In genomic region chr12:91667741-91668140, GRCm38 (mm10) we compare ENCODE assay signal across 14 mouse cellular contexts.
DNase-seq lines count a peak whose midpoint lies in the region; ATAC-seq and TF ChIP-seq lines count a peak whose summit lies in the region.
"Had no signal": no experiment of that assay in that cellular context is flagged by ENCODE, and none has a peak within 500 bp of the region (broad histone marks: within the 10 kb centered on the region; RNA-seq: fewer than 3 reads in every experiment).

No protein-coding gene starts in this region.

- peak overlapping the region; percentile 52; the same call in 1 of the 2 replicates for H3K27ac ChIP-seq in heart, postnatal 0 days (ENCODE audit: low read depth)
- no peak overlapping the region for H3K27ac ChIP-seq in heart, embryonic 10.5 days
- no peak overlapping the region for H3K27ac ChIP-seq in testis, adult 2 months (ENCODE audit: control insufficient read depth, insufficient read depth, low read depth, low read length)
- H3K27ac ChIP-seq in intestine, embryonic 14.5 days (ENCODE audit: low read depth) = peak overlapping the region; percentile 35; the same call in 1 of the 2 replicates
- H3K27ac ChIP-seq in stomach, embryonic 16.5 days (ENCODE audit: low read length) = peak overlapping the region; percentile 88
- H3K27ac ChIP-seq: hindbrain, embryonic 10.5 days; kidney, embryonic 15.5 days had no signal

- 27% methylated on average over 7 of the region's 7 CpGs for WGBS in heart, postnatal 0 days
- 66% methylated on average over 7 of the region's 7 CpGs for WGBS in heart, embryonic 10.5 days
- 69% methylated on average over 7 of the region's 7 CpGs for WGBS in intestine, embryonic 14.5 days
- 57% methylated on average over 7 of the region's 7 CpGs for WGBS in stomach, embryonic 16.5 days

- TF ChIP-seq CTCF in heart, postnatal 0 days (IDR thresholded peaks at IDR 0.05; ENCODE audit: low read depth) = no peak
- TF ChIP-seq CTCF in testis, adult 2 months (IDR thresholded peaks at IDR 0.05; ENCODE audit: control insufficient read depth, insufficient read depth, insufficient replicate concordance, low read depth, low read length) = no peak

- no peaks in the 10 kb centered on the region for H3K27me3 ChIP-seq in heart, postnatal 0 days (ENCODE audit: control insufficient read depth, insufficient read depth, low read length)
- no peaks in the 10 kb centered on the region for H3K27me3 ChIP-seq in heart, embryonic 10.5 days (ENCODE audit: insufficient read depth, poor library complexity, severe bottlenecking)
- no peaks in the 10 kb centered on the region for H3K27me3 ChIP-seq in testis, adult 2 months (ENCODE audit: control insufficient read depth, insufficient read depth, low read length)
- no peaks in the 10 kb centered on the region for H3K27me3 ChIP-seq in intestine, embryonic 14.5 days (replicated peaks; ENCODE audit: control insufficient read depth, insufficient read depth, low read length)
- H3K27me3 ChIP-seq in stomach, embryonic 16.5 days (ENCODE audit: control insufficient read depth, insufficient read depth, low read length) = no peaks in the 10 kb centered on the region
- H3K27me3 ChIP-seq: kidney, embryonic 15.5 days had no signal

- no peak for TF ChIP-seq EP300 in heart, postnatal 0 days (IDR thresholded peaks at IDR 0.05; ENCODE audit: low read depth)

- H3K4me1 ChIP-seq in heart, postnatal 0 days (ENCODE audit: control insufficient read depth, insufficient read depth) = peaks cover 16% of the 10 kb centered on the region
- peaks cover 17% of the 10 kb centered on the region; the same call in 1 of the 2 replicates for H3K4me1 ChIP-seq in heart, embryonic 10.5 days
- no peaks in the 10 kb centered on the region; the same call in 1 of the 2 replicates for H3K4me1 ChIP-seq in testis, adult 2 months (ENCODE audit: control insufficient read depth, insufficient read depth, low read length)
- H3K4me1 ChIP-seq in intestine, embryonic 14.5 days (replicated peaks; ENCODE audit: control insufficient read depth, insufficient read depth, low read length) = no peaks in the 10 kb centered on the region; the same call in 1 of the 2 replicates
- H3K4me1 ChIP-seq in stomach, embryonic 16.5 days (ENCODE audit: control insufficient read depth, insufficient read depth, low read length) = peaks cover 18% of the 10 kb centered on the region; the same call in 1 of the 2 replicates

- H3K36me3 ChIP-seq in heart, postnatal 0 days (replicated peaks; ENCODE audit: control insufficient read depth, insufficient read depth, low read length) = no peaks in the 10 kb centered on the region
- H3K36me3 ChIP-seq in heart, embryonic 10.5 days = no peaks in the 10 kb centered on the region
- H3K36me3 ChIP-seq in testis, adult 2 months (ENCODE audit: control insufficient read depth, insufficient read depth, low read length) = no peaks in the 10 kb centered on the region
- no peaks in the 10 kb centered on the region for H3K36me3 ChIP-seq in intestine, embryonic 14.5 days (ENCODE audit: control insufficient read depth, insufficient read depth, low read length)
- no peaks in the 10 kb centered on the region for H3K36me3 ChIP-seq in stomach, embryonic 16.5 days (ENCODE audit: control insufficient read depth, insufficient read depth, low read length)
- H3K36me3 ChIP-seq: hindbrain, embryonic 10.5 days; kidney, embryonic 15.5 days had no signal

- TF ChIP-seq POLR2A in testis, adult 2 months (IDR thresholded peaks at IDR 0.05; ENCODE audit: control insufficient read depth, low read depth, low read length) = no peak

- no peak for DNase-seq in heart, postnatal 0 days (ENCODE audit: low spot score)
- DNase-seq in heart, embryonic 10.5 days (ENCODE audit: low spot score) = no peak
- DNase-seq in testis, postnatal 14 days (ENCODE audit: low spot score) = no peak
- no peak for DNase-seq in intestine, embryonic 14.5 days (ENCODE audit: low spot score)
- no peak for DNase-seq in ovary, postnatal 10 days (ENCODE audit: low spot score)
- DNase-seq: adrenal gland, postnatal 14 days; cerebellum, postnatal 14 days; midbrain, embryonic 14.5 days; spleen, adult 18-20 months had no signal

- no peak overlapping the region for H3K4me2 ChIP-seq in heart, postnatal 0 days (ENCODE audit: low read depth, low read length)
- H3K4me2 ChIP-seq in intestine, embryonic 14.5 days (ENCODE audit: low read length) = no peak overlapping the region
- no peak overlapping the region for H3K4me2 ChIP-seq in stomach, embryonic 16.5 days (ENCODE audit: low read depth, low read length)
- H3K4me2 ChIP-seq: kidney, embryonic 15.5 days had no signal

- no peak overlapping the region for H3K4me3 ChIP-seq in heart, postnatal 0 days (ENCODE audit: low read depth, low read length)
- no peak overlapping the region for H3K4me3 ChIP-seq in heart, embryonic 10.5 days
- H3K4me3 ChIP-seq in testis, adult 2 months (ENCODE audit: control insufficient read depth, low read depth, low read length) = peak overlapping the region; percentile 52
- H3K4me3 ChIP-seq in intestine, embryonic 14.5 days (ENCODE audit: low read depth, low read length) = no peak overlapping the region
- no peak overlapping the region for H3K4me3 ChIP-seq in stomach, embryonic 16.5 days (replicated peaks; ENCODE audit: low read length)
- H3K4me3 ChIP-seq: hindbrain, embryonic 10.5 days; kidney, embryonic 15.5 days had no signal

- H3K9ac ChIP-seq in heart, postnatal 0 days (replicated peaks; ENCODE audit: low read depth, low read length) = no peak overlapping the region
- no peak overlapping the region for H3K9ac ChIP-seq in intestine, embryonic 14.5 days (ENCODE audit: low read length)
- no peak overlapping the region for H3K9ac ChIP-seq in stomach, embryonic 16.5 days (ENCODE audit: low read length)
- H3K9ac ChIP-seq: kidney, embryonic 15.5 days had no signal

- no peaks in the 10 kb centered on the region for H3K9me3 ChIP-seq in heart, postnatal 0 days (replicated peaks; ENCODE audit: control insufficient read depth, low read length)
- H3K9me3 ChIP-seq in heart, embryonic 10.5 days = no peaks in the 10 kb centered on the region
- no peaks in the 10 kb centered on the region for H3K9me3 ChIP-seq in intestine, embryonic 14.5 days (ENCODE audit: control insufficient read depth, low read length)
- H3K9me3 ChIP-seq in stomach, embryonic 16.5 days (replicated peaks; ENCODE audit: control insufficient read depth, low read length) = no peaks in the 10 kb centered on the region
- H3K9me3 ChIP-seq: hindbrain, embryonic 10.5 days; kidney, embryonic 15.5 days had no signal

- ATAC-seq in heart, postnatal 0 days (ENCODE audit: insufficient read depth, low read depth) = peak; percentile 46; the same call in 1 of the 2 replicates
- ATAC-seq in intestine, embryonic 14.5 days (replicated peaks; ENCODE audit: low FRiP score, low TSS enrichment, low read depth) = no peak
- ATAC-seq in stomach, embryonic 16.5 days (ENCODE audit: insufficient read depth, low FRiP score) = peak; percentile 65; the same call in 1 of the 2 replicates
- no peak for ATAC-seq in megakaryocyte progenitor cell, adult 5-6 weeks (replicated peaks; ENCODE audit: poor library complexity)

Comparison
In these comparisons a context has a peak if more than half of its experiments do, and no peak if none do; other contexts are left out.
1. H3K27ac ChIP-seq: peak in heart, postnatal 0 days (single experiment), intestine, embryonic 14.5 days (single experiment) and stomach, embryonic 16.5 days (single experiment); none in heart, embryonic 10.5 days (single experiment) and testis, adult 2 months (single experiment).
2. ATAC-seq: peak in heart, postnatal 0 days (single experiment) and stomach, embryonic 16.5 days (single experiment); none in intestine, embryonic 14.5 days (single experiment) and megakaryocyte progenitor cell, adult 5-6 weeks (single experiment).